Mouse (Mus musculus) CH12.LX (cell line): ENCODE data around the gene Elk3.

Source experiments
- CTCF ChIP-seq, 2 experiments: IDR thresholded peaks in 1 of 2; conservative IDR thresholded peaks in 1 of 2; 2 replicates each; pipeline ENCODE4 v1.5.1; 2011 to 2012; ENCODE audit warnings: low read depth in 2 of 2, low read length in 2 of 2, improper control_type of control experiment in 1 of 2, inconsistent platforms in 1 of 2, mild to moderate bottlenecking in 1 of 2, moderate library complexity in 1 of 2
- POLR2A ChIP-seq: IDR thresholded peaks from 2 replicates; pipeline ENCODE4 v1.6.1; 2011; ENCODE audit warnings: low read depth, mild to moderate bottlenecking, improper control_type of control experiment, low read length

GRCm38 (mm10) chr10:93289404-93289803, 21.5 kb downstream of the Elk3 start:
- no peak for TF ChIP-seq POLR2A
- no peak for TF ChIP-seq CTCF (conservative IDR thresholded peaks at IDR 0.05 in 1 of 2, IDR thresholded peaks at IDR 0.05 in 1 of 2; ENCODE audit: low read depth in 2 of 2, low read length in 2 of 2)
